Mouse (Mus musculus) cerebellum, postnatal 36 days (tissue): Measurements from ENCODE around the gene Atp4a.
"Not testable (repeated sequence)": the region's sequence is repeated elsewhere in the genome, so short reads cannot be mapped to it uniquely, and the experiment has no call there.

ENCODE experiments used
- DNase-seq, 2 experiments: peaks; one replicate each; pipeline ENCODE4 v3.0.0; 2021 to 2022; ENCODE audit warnings: mixed read lengths in 2 of 2

The Atp4a gene

GRCm38 (mm10) chr7:30730064-30730722, 18.2 kb downstream of the Atp4a start:
- peak in 1 of 2 experiments; percentile 27 for DNase-seq

GRCm38 (mm10) chr7:30736211-30736610, 24.2 kb downstream of the Atp4a start:
- no peak for DNase-seq

- DNase-seq: not testable (repeated sequence)
These were observed 30.6 kb downstream of the Atp4a start for GRCm38 (mm10) chr7:30742570-30742969.

DNA sequence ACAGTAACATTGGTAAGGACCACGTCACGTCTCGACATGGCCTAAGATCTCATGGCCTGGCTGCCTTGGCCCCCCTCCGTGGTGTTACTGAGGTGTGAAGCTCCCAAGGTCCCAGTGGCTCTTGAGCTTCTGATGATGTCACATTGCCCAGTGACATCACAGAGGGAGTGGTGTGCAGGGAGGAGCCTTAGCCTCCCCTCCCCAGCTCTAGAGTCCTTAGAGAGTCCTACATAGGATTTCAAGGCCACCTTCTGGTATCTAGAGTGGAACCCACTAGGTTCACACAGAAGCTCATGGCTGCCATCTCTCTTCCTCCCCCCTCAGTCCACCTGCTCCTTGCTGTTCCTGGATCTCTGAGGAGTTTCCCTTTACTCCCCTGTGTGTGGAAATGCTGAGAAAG, 31.6 kb downstream of the Atp4a start, which contains the start of gene Gapdhs:
Gene Gapdhs, minus strand, starts transcription at position 65 of the 400 bp plus-strand sequence.
- not testable (repeated sequence) for DNase-seq

DNA sequence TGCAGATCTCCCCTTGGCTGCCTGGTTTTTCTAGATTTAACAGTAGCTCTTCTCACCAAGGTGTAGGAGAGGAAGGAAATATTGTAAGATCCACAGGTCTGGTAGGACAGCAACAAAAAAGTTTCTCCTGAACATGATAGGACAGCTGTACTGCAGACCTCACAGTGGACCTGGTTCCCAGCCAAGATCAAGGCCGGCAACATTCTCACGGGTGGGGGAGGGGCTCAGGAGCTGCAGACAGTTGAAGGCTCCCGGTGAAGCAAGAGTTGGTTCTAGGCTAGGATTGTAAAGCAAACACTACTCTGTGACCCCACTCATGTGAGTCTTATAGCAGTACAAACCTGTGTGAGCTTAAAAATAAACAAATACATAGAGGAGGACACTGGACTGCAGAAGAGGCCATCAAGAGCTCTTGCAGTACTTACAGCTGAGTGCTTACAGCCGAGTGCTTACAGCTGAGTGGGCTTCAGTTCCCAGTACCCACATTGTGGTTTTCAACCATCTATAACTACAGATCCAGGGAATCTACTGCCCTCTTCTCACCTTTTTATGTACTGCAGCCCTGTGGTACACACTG, 32.1 kb downstream of the Atp4a start:
- no peak for DNase-seq

DNA sequence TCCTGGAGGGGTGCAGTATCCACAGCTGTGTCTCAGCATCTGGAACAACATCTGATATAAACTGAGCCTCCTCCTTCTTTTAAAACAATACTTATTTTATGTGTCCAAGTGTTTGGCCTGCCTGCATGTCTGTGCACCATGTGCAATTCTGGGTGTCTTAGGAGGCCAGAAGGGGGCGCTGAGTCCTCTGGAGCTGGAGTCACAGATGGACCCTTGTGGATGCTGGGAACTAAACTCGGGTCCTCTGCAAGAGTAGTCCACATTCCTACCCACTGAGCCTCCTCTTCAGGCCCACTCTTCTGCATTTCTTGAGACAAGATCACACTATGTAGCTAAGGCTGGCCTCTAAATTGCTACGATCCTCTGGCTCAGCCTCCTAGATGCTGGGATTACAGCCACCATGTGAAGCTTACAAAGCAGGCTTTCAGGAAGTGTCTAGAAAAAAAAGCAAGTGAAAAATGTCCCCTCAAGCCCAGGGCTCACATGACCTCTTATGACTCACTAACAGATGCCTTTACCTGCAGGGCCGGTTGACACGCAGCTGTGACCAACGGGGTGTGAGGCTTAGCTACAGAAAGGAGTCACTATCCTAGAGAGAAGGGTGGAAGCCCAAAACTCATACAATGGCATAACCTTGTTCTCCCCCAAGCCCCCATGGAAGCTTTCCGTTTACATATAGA, 35.7 kb downstream of the Atp4a start:
- DNase-seq: no peak

GRCm38 (mm10) chr7:30749824-30750606, 38.0 kb downstream of the Atp4a start:
- DNase-seq: no peak

DNA sequence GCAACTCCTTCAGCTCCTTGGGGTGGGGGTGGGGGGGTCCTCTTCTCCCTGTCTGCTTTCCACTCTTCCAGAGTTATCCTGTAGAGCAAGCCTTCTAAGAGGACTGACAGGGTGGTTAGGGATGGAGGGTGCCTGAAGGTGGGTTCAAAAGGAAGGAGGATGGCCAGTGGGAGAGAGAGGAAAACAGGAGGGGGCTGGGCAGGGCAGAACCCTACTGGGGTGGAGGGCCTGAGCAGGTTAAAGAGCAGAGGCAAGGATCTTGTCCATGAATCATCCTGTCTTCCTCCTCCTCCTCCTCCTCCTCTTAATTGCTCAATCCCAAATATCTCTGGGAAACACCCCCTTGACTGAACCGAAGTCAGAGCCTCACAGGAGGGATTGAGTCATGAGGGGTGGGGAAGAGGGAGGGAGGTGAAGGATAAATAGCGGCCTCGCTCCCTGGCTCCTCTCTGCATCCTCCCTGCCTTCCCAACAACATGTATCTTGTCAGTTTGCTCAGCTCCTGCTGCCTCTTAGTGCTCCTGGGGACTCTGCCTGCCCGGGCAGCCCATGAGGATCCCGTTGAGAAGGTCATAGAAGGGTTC, 39.2 kb downstream of the Atp4a start, which contains the start of gene Sbsn:
Gene Sbsn, plus strand, starts transcription at position 386 of the 584 bp plus-strand sequence.
- DNase-seq: no peak

DNA sequence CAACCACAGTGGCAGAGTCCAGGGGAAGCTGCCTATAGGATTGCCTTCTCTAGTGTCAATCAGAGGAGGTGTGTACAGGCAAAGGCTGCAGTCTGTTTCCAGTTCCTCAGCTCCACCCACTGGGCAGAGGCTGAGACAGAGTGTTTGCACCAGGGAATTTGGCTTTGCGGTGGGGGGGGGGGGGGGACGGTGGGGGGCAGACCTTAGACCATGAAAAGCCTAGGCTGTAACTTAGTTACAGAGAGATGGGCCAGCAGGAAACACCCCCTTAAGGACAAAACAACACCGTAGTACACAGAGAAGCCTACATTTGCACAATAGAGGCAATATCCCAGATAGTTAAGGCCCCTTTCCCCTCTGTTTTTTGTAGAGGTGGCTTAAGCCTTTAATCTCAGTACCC, 45.0 kb downstream of the Atp4a start:
- DNase-seq: no peak

DNA sequence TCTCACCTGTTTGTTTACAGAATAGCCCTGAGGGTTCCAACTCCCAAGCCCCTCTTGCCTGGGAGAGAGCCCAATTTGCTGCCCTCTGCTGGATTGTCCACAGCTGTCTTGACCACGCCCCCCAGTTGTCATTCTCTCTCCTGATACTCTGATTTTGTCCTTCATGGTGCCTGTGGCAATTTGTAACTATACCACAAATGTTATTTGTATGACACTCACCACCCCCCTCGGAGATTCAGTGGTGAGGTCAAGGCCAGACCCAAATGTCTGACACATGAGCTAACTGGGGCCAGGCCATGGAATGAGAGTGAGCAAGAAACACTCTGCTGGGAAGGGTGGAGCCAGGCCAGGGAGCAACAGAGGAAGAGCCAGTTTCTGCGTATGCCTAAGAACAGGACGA, 46.8 kb downstream of the Atp4a start:
- no peak for DNase-seq

DNA sequence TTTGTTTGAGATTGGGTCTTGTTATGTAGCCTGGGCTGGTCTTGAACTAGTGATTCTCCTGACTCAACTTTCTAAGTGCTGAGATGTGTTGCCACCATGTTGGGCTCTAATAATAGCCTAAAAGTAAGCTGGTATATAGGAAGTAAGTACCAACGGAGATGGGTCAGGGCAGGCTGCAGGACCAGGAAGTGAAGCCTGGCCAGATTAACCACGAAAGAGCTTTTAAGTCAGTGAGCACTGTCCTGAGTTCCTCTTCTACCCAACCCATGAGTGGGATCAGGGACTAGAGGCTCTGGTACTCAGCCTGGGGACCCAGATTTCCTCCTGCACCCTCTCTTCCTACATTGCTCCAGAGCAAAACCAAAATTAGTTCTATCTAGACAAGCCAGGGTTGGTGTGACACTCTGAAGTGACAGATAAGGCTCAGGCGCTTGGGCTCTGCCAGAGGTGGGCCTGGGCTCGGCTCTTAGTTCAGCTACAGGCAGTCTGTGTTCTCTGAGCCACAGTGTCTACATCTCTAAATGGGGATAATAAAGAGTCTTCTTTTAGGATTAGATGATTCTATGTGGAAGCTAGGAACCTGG, 49.9 kb downstream of the Atp4a start:
- DNase-seq: no peak

DNA sequence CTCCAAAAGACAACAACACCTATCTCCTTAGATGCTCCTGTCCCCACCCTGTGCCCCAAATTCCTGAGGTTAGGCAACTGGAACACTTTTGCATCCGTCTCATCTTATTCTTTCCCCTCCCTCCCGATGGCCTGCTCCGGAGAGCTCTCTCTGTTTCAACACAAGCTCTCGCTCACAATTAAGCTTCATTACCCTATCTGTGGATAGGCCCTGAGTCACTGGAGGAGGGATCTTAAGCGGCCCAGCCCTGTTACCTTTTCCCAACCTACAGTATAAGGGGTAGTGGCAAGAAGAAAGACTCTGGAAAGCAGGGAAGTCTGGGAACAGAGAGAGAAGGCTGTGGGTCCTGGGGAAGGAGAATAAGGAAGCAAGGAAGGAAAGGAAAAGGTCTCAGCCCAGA, 51.4 kb downstream of the Atp4a start, which contains the start of gene Dmkn:
Gene Dmkn, plus strand, starts transcription at position 301 of the 400 bp plus-strand sequence.
- DNase-seq: no peak

GRCm38 (mm10) chr7:30765173-30765572, 53.2 kb downstream of the Atp4a start:
- no peak for DNase-seq

DNA sequence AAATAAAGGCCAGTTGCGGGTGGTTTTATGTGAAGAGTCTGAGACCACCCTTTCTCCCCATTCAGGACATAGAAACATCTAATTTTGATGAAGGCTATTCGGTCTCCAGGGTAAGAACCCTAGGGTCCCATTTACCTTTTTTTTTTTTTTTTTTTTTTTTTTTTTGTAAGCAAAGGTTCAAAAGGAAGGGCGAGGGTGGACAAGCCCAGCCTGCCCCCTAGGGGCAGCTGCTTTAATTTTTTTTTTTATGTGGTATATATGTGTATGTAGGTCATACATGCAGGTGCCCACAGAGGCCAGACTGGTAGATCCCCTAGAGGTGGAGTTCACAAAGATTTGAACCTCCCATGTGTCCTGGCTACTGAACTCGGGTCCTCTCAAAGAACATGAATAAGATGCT, 54.4 kb downstream of the Atp4a start:
- DNase-seq: no peak

DNA sequence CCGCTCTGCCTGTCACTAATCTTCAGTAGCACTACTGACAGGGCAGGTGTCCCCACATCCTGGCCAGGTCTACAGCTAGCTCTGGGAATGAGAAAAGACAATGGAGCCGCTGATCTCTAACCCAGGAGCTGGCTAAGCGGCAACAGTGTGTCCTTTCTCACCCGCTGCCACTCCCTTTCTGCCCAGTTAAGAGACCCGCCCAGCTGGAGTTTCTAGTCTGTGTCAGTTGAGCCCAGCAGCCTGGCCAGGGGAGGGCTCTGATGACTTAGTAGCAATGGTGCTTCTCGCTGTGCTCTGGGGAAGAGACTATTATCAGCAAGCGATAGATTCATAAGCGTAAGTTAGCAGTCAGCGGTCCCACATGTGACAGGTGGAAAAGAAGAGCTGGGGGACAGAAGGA, 57.2 kb downstream of the Atp4a start:
- no peak for DNase-seq
